22 mouse cellular contexts compared by ENCODE assay signal in genomic region chr2:44016720-44017119, GRCm38 (mm10).
DNase-seq lines count a peak whose midpoint lies in the region; ATAC-seq lines count a peak whose summit lies in the region.
"Had no signal": no experiment of that assay in that cellular context is flagged by ENCODE, and none has a peak within 500 bp of the region (broad histone marks: within the 10 kb centered on the region; RNA-seq: fewer than 3 reads in every experiment).

No protein-coding gene starts in this region.

- H3K27ac ChIP-seq in midbrain, embryonic 14.5 days (replicated peaks; ENCODE audit: low read depth, low read length) = no peak overlapping the region
- no peak overlapping the region for H3K27ac ChIP-seq in midbrain, embryonic 11.5 days (ENCODE audit: low read depth, low read length)
- H3K27ac ChIP-seq: embryonic facial prominence, embryonic 10.5 days; heart, adult 2 months; limb, embryonic 13.5 days; liver, embryonic 12.5 days; midbrain, embryonic 10.5 days had no signal

- 0 out of 2 replicates have a peak, but pooled peaks cover 6% of the 10 kb centered on the region for H3K4me1 ChIP-seq in midbrain, embryonic 14.5 days (ENCODE audit: control insufficient read depth, insufficient read depth, low read length)
- H3K4me1 ChIP-seq in midbrain, embryonic 11.5 days (ENCODE audit: control insufficient read depth, insufficient read depth, low read length) = no peaks in the 10 kb centered on the region
- H3K4me1 ChIP-seq: embryonic facial prominence, embryonic 10.5 days; limb, embryonic 13.5 days; liver, embryonic 12.5 days; midbrain, embryonic 10.5 days had no signal

- H3K27me3 ChIP-seq in midbrain, embryonic 14.5 days (ENCODE audit: control insufficient read depth, insufficient read depth, low read length) = no peaks in the 10 kb centered on the region
- no peaks in the 10 kb centered on the region for H3K27me3 ChIP-seq in midbrain, embryonic 11.5 days (ENCODE audit: control insufficient read depth, insufficient read depth, low read length)
- H3K27me3 ChIP-seq: hindbrain, embryonic 13.5 days; limb, embryonic 13.5 days; liver, embryonic 12.5 days had no signal

- H3K36me3 ChIP-seq in midbrain, embryonic 14.5 days (ENCODE audit: control insufficient read depth, insufficient read depth, low read length) = no peaks in the 10 kb centered on the region
- no peaks in the 10 kb centered on the region for H3K36me3 ChIP-seq in midbrain, embryonic 11.5 days (ENCODE audit: control insufficient read depth, insufficient read depth, low read length)
- H3K36me3 ChIP-seq: embryonic facial prominence, embryonic 10.5 days; hindbrain, embryonic 13.5 days; limb, embryonic 13.5 days; liver, embryonic 12.5 days; midbrain, embryonic 10.5 days had no signal

- H3K9ac ChIP-seq in midbrain, embryonic 14.5 days (replicated peaks; ENCODE audit: low read length) = no peak overlapping the region
- H3K9ac ChIP-seq in midbrain, embryonic 11.5 days (ENCODE audit: low read length) = no peak overlapping the region
- H3K9ac ChIP-seq: hindbrain, embryonic 13.5 days; limb, embryonic 13.5 days; liver, embryonic 12.5 days had no signal

- H3K4me2 ChIP-seq in midbrain, embryonic 14.5 days (ENCODE audit: low read length) = no peak overlapping the region
- no peak overlapping the region for H3K4me2 ChIP-seq in midbrain, embryonic 11.5 days
- H3K4me2 ChIP-seq: hindbrain, embryonic 13.5 days; limb, embryonic 13.5 days; liver, embryonic 12.5 days had no signal

- ATAC-seq in midbrain, embryonic 14.5 days (ENCODE audit: low FRiP score, low TSS enrichment) = no peak
- ATAC-seq in midbrain, embryonic 11.5 days (ENCODE audit: low FRiP score) = no peak
- ATAC-seq: CD4-positive, CD25-positive, alpha-beta regulatory T cell, adult 4 months; inflammation-experienced regulatory T-cells, adult 6 months; liver, embryonic 12.5 days had no signal

- DNase-seq in cerebellum, adult 11-12 months = peak; percentile 35
- no peak for DNase-seq in cerebellum, postnatal 4 days (ENCODE audit: low spot score in 2 of 2)
- DNase-seq in midbrain, embryonic 14.5 days = peak; percentile 7
- DNase-seq in midbrain, embryonic 11.5 days (ENCODE audit: low spot score, missing footprints) = no peak
- peak; percentile 61 for DNase-seq in cerebellum, adult 9-10 months
- no peak for DNase-seq in B cell, adult 2 months
- DNase-seq in ovary, postnatal 14 days (ENCODE audit: low spot score) = no peak
- DNase-seq: adrenal gland, postnatal 25 days; gastrocnemius, postnatal 25 days; heart, adult 2 months; kidney, adult 18-20 months; kidney, postnatal 4 days; lung, adult 18-20 months; lung, postnatal 10 days; thymus, postnatal 14 days had no signal

- WGBS in midbrain, embryonic 14.5 days = 69% methylated on average over 3 of the region's 3 CpGs
- WGBS in midbrain, embryonic 11.5 days = 86% methylated on average over 3 of the region's 3 CpGs

- H3K9me3 ChIP-seq in midbrain, embryonic 14.5 days (ENCODE audit: control insufficient read depth, low read length) = no peaks in the 10 kb centered on the region
- no peaks in the 10 kb centered on the region for H3K9me3 ChIP-seq in midbrain, embryonic 11.5 days (ENCODE audit: control insufficient read depth, low read length)
- H3K9me3 ChIP-seq: embryonic facial prominence, embryonic 10.5 days; hindbrain, embryonic 13.5 days; limb, embryonic 13.5 days; liver, embryonic 12.5 days; midbrain, embryonic 10.5 days had no signal

- H3K4me3 ChIP-seq in midbrain, embryonic 14.5 days (replicated peaks; ENCODE audit: low read depth, low read length) = no peak overlapping the region
- H3K4me3 ChIP-seq in midbrain, embryonic 11.5 days (ENCODE audit: low read depth, low read length) = no peak overlapping the region
- H3K4me3 ChIP-seq: embryonic facial prominence, embryonic 10.5 days; heart, adult 2 months; hindbrain, embryonic 13.5 days; limb, embryonic 13.5 days; liver, embryonic 12.5 days; midbrain, embryonic 10.5 days had no signal

Comparison
In these comparisons a context has a peak if more than half of its experiments do, and no peak if none do; other contexts are left out.
1. DNase-seq: peak in cerebellum, adult 11-12 months (single experiment), midbrain, embryonic 14.5 days (single experiment) and cerebellum, adult 9-10 months (single experiment); none in cerebellum, postnatal 4 days (0 of 2), midbrain, embryonic 11.5 days (single experiment), B cell, adult 2 months (0 of 2) and ovary, postnatal 14 days (single experiment).